Mouse (Mus musculus) thymus, adult 2 months (tissue): ENCODE measurements around the gene Cd9.

Experiments used
- CTCF ChIP-seq: fragments of 200-500 bp; IDR thresholded peaks from 2 replicates; pipeline ENCODE4 v1.5.1; 2012; ENCODE audit warnings: mild to moderate bottlenecking, control low read depth, low read length, moderate library complexity, borderline replicate concordance; ENCODE audit not compliant: control insufficient read depth, poor library complexity, insufficient read depth; ENCODE audit errors: extremely low read depth
- POLR2A ChIP-seq: fragments of 200-500 bp; IDR thresholded peaks from 2 replicates; pipeline ENCODE4 v1.6.1; 2012; ENCODE audit warnings: mild to moderate bottlenecking, low read length, control low read depth, moderate library complexity; ENCODE audit not compliant: control insufficient read depth, poor library complexity, insufficient read depth; ENCODE audit errors: extremely low read depth

DNA sequence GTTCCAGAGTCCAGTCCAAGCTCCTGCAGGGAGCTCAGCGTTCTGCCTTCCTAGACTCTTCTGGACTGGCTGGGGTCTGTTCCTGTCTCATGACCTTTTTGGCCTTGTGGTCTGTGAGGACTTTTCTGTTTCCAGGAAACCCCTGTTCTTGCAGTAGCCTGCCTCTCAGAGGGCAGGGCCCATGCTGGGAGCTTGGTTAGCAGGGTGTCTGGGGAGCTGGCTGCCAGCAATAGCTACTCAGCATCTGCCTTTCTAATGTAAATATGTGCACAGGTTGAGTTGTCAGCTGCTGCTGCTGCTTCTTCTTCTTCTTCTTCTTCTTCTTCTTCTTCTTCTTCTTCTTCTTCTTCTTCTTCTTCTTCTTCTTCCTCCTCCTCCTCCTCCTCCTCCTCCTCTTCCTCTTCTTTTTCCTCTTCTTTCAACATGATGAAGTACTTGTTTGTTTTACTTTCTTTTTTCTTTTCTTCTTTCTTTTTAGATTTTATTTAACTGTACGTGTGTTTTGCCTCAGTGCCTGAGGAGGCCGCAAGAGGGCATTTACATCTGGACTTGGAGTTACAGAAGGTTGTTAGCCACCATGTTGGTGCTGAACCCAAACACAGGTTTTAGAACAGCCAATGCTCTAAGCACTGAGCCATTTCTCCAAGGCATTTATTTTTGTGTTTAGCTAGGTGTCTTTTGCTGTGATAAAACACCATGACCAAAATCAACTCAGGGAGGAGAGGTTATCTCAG lies 10.2 kb upstream of the Cd9 start:
- TF ChIP-seq POLR2A (no peak), CTCF (no peak)
